Mouse (Mus musculus): Measurements from ENCODE around the gene Hdhd5.

GRCm38 (mm10) chr6:120580713-120581015 lies 49.5 kb upstream of the Hdhd5 start:
- no peak for TF ChIP-seq CTCF (IDR thresholded peaks at IDR 0.05; ENCODE audit: control insufficient read depth, insufficient read depth, insufficient replicate concordance, low read depth, low read length)
- TF ChIP-seq POLR2A (IDR thresholded peaks at IDR 0.05; ENCODE audit: control insufficient read depth, low read depth, low read length): no peak

All from testis, adult 2 months (tissue).